Mouse (Mus musculus): Measurements from ENCODE around the gene Prr14.
"Not testable (repeated sequence)": the region's sequence is repeated elsewhere in the genome, so short reads cannot be mapped to it uniquely, and the experiment has no call there.

Prr14 gene

GRCm38 (mm10) chr7:127472060-127472459, 12.6 kb downstream of the Prr14 start:
- no peak for DNase-seq (ENCODE audit: low spot score in 2 of 2)

DNA sequence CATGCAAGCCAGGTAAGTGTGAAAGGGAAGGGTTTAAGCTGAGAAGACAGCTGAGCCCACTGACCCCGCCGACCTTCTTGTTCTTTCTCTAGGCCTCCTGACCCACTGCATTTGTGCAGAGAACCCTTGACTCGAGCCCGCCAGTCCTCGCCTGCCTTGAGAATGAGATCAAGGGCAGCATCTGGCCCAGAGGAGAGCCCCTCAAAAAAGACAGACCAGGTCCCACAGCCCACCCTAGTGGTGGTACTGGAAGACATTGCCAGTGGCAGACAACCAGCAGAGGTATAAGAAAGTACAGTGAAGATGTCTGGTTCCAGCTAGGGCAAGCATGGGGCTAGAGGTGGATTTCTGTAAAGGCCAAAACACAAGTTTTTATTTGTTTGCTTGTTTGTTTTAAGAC, 14.3 kb downstream of the Prr14 start:
- no peak for DNase-seq (ENCODE audit: low spot score in 2 of 2)

DNA sequence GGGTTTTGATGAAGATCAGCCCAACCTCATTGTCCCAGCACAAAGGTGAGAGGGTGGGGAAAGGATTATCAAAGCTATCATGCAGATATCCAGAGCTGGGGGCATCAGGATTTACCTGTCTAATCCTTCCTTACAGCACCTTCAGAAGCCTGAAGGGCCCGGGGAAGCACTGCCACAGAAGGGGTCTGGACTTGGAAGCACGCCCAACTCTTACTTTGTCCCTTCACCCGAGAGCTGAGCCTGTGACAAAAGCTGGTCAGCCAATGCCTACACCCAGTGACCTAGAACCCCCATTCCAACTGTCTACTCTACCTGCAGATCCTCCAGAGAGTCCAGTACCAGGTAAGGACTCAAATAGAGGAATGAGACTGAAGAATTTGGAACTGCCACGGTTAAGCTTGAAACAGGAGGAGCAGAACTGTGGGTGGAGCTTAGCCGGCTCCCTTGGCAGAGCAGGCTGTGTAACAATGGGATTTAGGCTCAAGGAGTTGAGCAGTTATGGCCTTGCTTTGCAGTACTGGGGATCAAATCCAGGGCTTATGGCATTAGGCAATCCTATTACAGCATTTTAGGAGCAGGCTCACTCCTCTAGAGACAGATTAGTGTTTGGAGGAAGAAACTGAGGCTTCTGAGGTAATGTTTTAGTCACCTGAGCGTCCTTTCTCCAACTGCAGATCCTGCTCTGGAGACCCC, 15.1 kb downstream of the Prr14 start:
- DNase-seq (ENCODE audit: low spot score in 2 of 2): no peak

DNA sequence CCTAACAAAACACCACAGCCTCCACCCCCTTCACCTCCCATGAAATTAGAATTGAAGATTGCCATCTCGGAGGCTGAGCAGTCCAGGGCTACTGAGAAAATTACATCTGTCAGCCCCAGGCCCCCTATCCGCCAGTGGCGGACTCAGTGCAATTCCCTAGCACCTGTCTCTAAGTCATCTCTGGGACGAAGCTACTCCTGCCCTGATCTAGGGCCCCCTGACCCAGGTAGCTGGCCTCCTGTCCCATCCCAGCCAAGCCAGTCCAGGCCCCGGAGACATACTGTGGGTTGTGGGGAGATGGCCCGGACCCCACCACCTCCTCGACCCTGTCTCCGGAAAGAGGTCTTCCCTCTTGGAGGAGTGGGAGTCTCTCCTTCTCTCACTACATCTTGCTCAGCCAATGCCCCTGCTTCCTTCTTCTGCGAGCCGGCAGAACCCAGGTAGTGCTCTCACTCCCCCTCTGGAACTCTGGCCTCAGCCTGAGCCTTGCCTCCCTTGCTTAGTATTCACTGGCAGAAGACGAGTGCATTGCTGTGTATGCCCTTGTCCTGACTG, 15.9 kb downstream of the Prr14 start:
- no peak for DNase-seq (ENCODE audit: low spot score in 2 of 2)

GRCm38 (mm10) chr7:127476336-127476735, 16.9 kb downstream of the Prr14 start:
- no peak for DNase-seq (ENCODE audit: low spot score in 2 of 2)

GRCm38 (mm10) chr7:127476855-127477254, 17.4 kb downstream of the Prr14 start:
- no peak for DNase-seq (ENCODE audit: low spot score in 2 of 2)

DNA sequence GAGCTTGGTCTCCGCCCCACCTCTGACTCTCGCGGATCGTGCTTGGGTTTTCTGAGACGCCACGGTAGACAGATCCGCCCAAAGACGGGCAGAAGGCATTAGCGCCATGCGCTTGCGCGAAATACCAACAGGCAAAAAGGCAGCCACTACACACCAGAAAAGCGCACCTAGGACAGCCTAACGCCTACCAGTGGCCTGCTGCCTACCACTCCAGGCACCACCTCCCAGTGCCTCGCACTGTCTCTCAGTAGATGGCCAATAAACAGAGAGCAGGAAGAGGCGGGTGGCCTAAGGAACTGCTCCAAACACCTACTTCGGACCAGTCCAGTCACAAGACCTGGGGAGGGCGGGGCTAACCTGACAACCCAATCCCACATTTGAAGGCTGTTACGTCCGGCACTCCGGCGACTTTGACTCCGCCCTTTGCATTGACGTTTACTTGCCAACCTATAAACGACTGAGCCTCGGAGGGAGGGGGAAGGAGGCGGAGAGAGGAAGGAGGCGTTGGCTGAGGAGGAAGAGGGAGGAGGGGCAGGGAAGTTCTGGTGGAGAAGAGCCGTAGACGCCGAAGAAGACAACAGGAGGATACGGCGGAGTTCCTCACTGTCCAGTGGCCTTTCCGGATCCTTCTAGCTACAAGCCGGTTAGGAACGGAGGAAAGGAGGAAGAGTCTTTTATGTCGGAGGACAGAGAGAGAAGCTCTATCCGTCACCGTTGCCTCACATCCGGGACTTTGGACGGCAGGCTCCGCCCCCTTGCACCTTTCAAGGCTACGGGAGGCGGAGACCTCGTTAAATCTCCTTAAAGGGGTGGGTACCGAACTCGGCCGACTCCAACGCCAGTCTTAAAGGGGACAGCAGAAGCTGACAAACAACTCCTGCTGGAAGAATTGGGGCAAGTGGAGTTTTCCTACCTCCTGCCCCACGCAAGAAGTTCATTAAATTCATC, 18.6 kb downstream of the Prr14 start:
- DNase-seq (ENCODE audit: low spot score in 2 of 2): peak; percentile 100

DNA sequence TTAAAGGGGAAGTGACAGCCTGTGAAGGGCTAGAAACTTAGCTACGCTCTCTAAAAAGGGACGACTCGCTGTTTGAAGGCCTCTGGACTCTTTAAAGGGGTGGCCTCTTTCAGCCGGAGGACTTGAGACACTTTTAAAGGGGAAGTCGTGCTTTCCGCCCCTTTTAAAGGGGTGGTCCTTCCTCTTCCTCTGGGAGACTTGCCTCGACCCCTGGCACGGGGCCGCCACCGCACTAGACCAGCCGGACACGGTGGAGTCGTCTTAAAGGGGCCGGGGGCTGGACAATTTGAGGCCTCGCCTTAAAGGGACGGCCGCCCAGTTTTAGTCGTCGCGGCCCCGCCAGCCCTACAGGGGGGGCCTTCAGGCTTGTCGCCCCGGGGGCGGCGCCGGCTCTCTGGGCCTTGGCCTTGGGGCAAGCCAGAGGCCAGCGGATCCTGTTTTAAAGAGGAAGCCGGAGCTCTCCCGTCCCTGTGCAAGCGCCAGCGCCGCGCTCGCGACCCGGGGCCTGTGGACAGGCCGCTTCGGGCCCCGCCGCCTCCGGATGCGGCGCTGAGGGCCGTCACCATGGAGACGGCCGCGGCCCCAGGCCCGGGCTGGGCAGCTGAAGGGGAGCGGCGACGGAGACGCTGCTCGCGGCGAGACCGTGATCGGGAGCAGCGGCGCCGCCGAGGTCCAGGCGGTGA, 19.4 kb downstream of the Prr14 start, which contains the start of gene Fbrs:
TSS of gene Fbrs (plus strand) at position 565 of the 683 bp plus-strand sequence.
- DNase-seq (ENCODE audit: low spot score in 2 of 2): no peak

- no peak for DNase-seq (ENCODE audit: low spot score in 2 of 2)
These were observed 20.2 kb downstream of the Prr14 start for GRCm38 (mm10) chr7:127479318-127480225.

GRCm38 (mm10) chr7:127480321-127480720, 20.9 kb downstream of the Prr14 start:
- peak; percentile 74 to 81 for DNase-seq (ENCODE audit: low spot score in 2 of 2)

GRCm38 (mm10) chr7:127485416-127485815, 26.0 kb downstream of the Prr14 start:
- DNase-seq (ENCODE audit: low spot score in 2 of 2): no peak

DNA sequence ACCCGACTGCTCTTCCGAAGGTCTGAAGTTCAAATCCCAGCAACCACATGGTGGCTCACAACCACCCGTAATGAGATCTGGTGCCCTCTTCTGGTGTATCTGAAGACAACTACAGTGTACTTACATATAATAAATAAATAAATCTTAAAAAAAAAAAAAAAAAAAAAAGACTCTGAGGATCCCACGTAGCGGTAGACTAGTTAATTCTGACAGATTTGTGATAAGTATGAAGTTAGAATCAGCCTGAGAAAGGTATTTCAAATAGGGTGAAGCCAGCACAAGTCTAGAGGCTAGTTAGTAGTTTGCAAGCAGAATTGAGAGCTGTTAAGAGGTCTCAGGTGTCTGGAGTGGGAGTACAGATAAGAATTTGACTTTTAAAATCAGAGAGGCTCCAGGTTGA, 29.0 kb downstream of the Prr14 start:
- DNase-seq (ENCODE audit: low spot score in 2 of 2): not testable (repeated sequence)

DNA sequence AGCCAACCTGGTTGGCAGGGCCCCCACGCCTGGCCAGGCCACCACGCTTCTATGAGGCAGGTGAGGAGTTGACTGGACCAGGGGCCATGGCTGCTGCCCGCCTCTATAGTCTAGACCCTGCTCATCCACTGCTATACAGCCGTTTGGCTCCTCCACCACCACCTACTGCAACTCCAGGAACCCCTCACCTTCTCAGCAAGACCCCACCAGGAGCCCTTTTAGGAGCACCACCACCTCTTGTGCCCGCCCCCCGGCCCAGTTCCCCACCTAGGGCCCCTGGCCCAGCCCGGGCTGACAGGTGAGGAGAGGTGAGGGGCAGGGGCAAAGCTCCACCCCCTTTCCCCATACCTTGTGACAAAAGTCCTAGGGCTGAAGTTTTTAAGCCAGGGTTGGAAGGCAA, 30.6 kb downstream of the Prr14 start:
- no peak for DNase-seq (ENCODE audit: low spot score in 2 of 2)

GRCm38 (mm10) chr7:127491846-127492245, 32.4 kb downstream of the Prr14 start:
- no peak for DNase-seq (ENCODE audit: low spot score in 2 of 2)

GRCm38 (mm10) chr7:127494648-127495047, 35.2 kb downstream of the Prr14 start:
- DNase-seq (ENCODE audit: low spot score in 2 of 2): no peak

- no peak for DNase-seq (ENCODE audit: low spot score in 2 of 2)
These were observed 38.0 kb downstream of the Prr14 start for GRCm38 (mm10) chr7:127497382-127497781.

- peak; percentile 22 to 59 for DNase-seq (ENCODE audit: low spot score in 2 of 2)
These were observed 39.0 kb downstream of the Prr14 start for GRCm38 (mm10) chr7:127498407-127498806.

GRCm38 (mm10) chr7:127508291-127508690, 48.9 kb downstream of the Prr14 start:
- no peak for DNase-seq (ENCODE audit: low spot score in 2 of 2)

- DNase-seq (ENCODE audit: low spot score in 2 of 2): not testable (repeated sequence)
These were observed 50.4 kb downstream of the Prr14 start for GRCm38 (mm10) chr7:127509830-127510229.

DNA sequence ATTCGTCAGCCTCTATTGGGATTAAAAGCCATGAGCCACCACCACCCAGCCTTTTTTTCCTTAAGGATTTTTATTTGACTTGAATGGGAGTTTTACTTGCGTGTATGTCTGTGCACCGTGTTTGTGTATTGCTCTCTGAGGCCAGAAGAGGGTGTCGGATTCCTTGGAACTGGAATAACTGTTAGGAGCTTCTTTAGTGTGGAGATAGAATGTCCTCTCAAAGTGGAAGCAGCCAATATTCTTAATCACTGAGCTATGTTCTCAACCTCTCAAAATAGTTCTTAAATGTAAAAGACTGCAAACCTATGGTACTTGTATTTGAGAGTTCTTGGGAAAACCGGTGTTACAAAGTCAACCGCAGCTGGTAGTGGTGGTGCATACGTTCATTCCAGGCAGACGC, 51.8 kb downstream of the Prr14 start:
- DNase-seq (ENCODE audit: low spot score in 2 of 2): no peak

DNA sequence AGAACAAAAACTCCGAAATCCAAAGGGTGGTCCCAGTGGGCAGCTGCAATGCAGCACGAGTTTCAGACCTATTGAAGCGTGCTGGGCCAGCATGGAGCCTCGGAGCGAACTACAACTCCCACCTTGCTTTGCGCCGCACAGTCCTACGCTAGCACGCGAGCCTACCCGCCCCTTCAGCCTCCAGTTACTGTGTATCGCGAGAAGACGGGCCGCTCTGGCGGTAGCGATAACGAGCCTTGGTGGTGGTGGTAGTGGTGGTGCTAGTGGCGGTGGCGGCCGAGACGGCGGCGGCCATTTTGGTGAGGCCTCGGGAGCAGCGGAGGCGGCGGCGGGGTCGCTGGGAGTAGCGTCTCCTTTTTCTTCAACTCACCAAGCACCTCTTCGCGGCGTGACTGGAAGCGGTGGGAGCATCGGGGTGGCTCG, 52.4 kb downstream of the Prr14 start, which contains the start of gene Srcap:
TSS of gene Srcap (plus strand) at position 176 of the 423 bp plus-strand sequence.
- peak; percentile 96 to 97 for DNase-seq (ENCODE audit: low spot score in 2 of 2)

Data from natural killer cell, adult 2 months (primary cell).